8 mouse cellular contexts compared by ENCODE assay signal in the genomic region with DNA sequence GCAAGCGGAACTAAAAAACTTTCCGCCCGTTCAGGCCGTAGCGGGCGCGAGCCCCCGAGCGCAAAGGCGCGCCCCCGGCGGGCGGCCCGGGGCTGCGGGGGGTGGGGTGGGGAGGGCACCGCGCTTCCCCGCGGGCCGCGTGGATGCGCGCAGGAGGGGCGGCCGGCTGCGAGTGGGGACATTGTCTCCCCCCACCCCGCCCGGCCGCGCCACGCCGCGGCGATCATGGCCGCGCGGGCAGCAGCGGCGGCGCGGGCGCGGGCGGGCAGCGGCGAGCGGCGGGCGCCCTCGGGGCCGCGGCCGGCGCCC. TPM values are rescaled to one million over a fixed set of nuclear protein-coding genes. Genes with fewer than 3 reads are reported as not detected.
DNase-seq lines count a peak whose midpoint lies in the region; ATAC-seq and TF ChIP-seq lines count a peak whose summit lies in the region.

No protein-coding gene starts in this region.

- H3K9ac ChIP-seq in kidney, embryonic 15.5 days: peak overlapping the region; percentile 99
- H3K9ac ChIP-seq in midbrain, embryonic 11.5 days (ENCODE audit: low read length): peak overlapping the region; percentile 100

- peaks cover 15% of the 10 kb centered on the region for H3K4me1 ChIP-seq in kidney, embryonic 15.5 days
- H3K4me1 ChIP-seq in bone marrow macrophage, adult 2 months (ENCODE audit: control insufficient read depth, insufficient read depth, low read length): peaks cover 2% of the 10 kb centered on the region; the same call in 1 of the 2 replicates
- H3K4me1 ChIP-seq in midbrain, embryonic 11.5 days (ENCODE audit: control insufficient read depth, insufficient read depth, low read length): peaks cover 26% of the 10 kb centered on the region

- H3K27ac ChIP-seq in kidney, embryonic 15.5 days: peak overlapping the region; percentile 100
- H3K27ac ChIP-seq in bone marrow macrophage, adult 2 months (ENCODE audit: insufficient read depth, low read depth, low read length): peak overlapping the region; percentile 81
- peak overlapping the region; percentile 100 for H3K27ac ChIP-seq in midbrain, embryonic 11.5 days (ENCODE audit: low read depth, low read length)

- no peak for TF ChIP-seq CTCF in bone marrow macrophage, adult 2 months (IDR thresholded peaks at IDR 0.05; ENCODE audit: low read depth, low read length)

- H3K4me2 ChIP-seq in kidney, embryonic 15.5 days: peak overlapping the region; percentile 75
- peak overlapping the region; percentile 64 for H3K4me2 ChIP-seq in midbrain, embryonic 11.5 days

- intact Hi-C loops in heart, postnatal 25 days (cut with DNase I): loop anchor here (2.0 to 5.0 kb wide), 2 partner anchors 194 to 217 kb away; no protein-coding TSS in a partner anchor

- DNase-seq in kidney, adult 9 months: no peak
- DNase-seq in heart, postnatal 25 days (ENCODE audit: low spot score): peak; percentile 26
- no peak for DNase-seq in midbrain, embryonic 11.5 days (ENCODE audit: low spot score, missing footprints)
- DNase-seq in adrenal gland, adult 8-10 months: no peak
- DNase-seq in cerebellum, adult 11 months: no peak
- DNase-seq in gastrocnemius, adult 18-20 months (ENCODE audit: low spot score): no peak

- no peak for TF ChIP-seq POLR2A in bone marrow macrophage, adult 2 months (IDR thresholded peaks at IDR 0.05; ENCODE audit: borderline replicate concordance, low read depth, low read length)

- H3K36me3 ChIP-seq in kidney, embryonic 15.5 days: no peaks in the 10 kb centered on the region
- no peaks in the 10 kb centered on the region for H3K36me3 ChIP-seq in midbrain, embryonic 11.5 days (ENCODE audit: control insufficient read depth, insufficient read depth, low read length)

- ATAC-seq in kidney, embryonic 15.5 days (replicated peaks; ENCODE audit: low FRiP score): peak; percentile 68
- ATAC-seq in midbrain, embryonic 11.5 days (ENCODE audit: low FRiP score): no peak; the same call in none of the 2 replicates

- peak overlapping the region; percentile 93 for H3K4me3 ChIP-seq in kidney, embryonic 15.5 days (replicated peaks)
- peak overlapping the region; percentile 98 for H3K4me3 ChIP-seq in bone marrow macrophage, adult 2 months (ENCODE audit: insufficient read depth, low read length)
- peak overlapping the region; percentile 73 for H3K4me3 ChIP-seq in midbrain, embryonic 11.5 days (ENCODE audit: low read depth, low read length)

- WGBS in kidney, embryonic 15.5 days: under 1% methylated on average over 50 of the region's 55 CpGs
- 2% methylated on average over 24 of the region's 55 CpGs for WGBS in midbrain, embryonic 11.5 days

- H3K27me3 ChIP-seq in kidney, embryonic 15.5 days: no peaks in the 10 kb centered on the region
- 0 out of 2 replicates have a peak, but pooled peaks cover under 1% of the 10 kb centered on the region for H3K27me3 ChIP-seq in midbrain, embryonic 11.5 days (ENCODE audit: control insufficient read depth, insufficient read depth, low read length)

- H3K9me3 ChIP-seq in kidney, embryonic 15.5 days (replicated peaks): no peaks in the 10 kb centered on the region
- H3K9me3 ChIP-seq in midbrain, embryonic 11.5 days (ENCODE audit: control insufficient read depth, low read length): no peaks in the 10 kb centered on the region

RNA-seq across cellular contexts. Expression of gene Arid1b, which starts 0.3 kb away (rescaled TPM):
- 11.2 and 12.9 TPM in 2 replicates for polyA plus RNA-seq in kidney, embryonic 15.5 days (2015; fragmentation: Nextera tagmentation; extraction: Ambion mirVana)
- polyA plus RNA-seq in bone marrow macrophage, adult 2 months (2012; ENCODE audit: insufficient read depth, insufficient read length, missing spikeins): 21.0 and 25.8 TPM in 2 replicates
- total RNA-seq in heart, postnatal 25 days (2021): 10 to 100 TPM; 28.2 to 32.0 TPM
- polyA plus RNA-seq in midbrain, embryonic 11.5 days (2014; fragmentation: Nextera tagmentation; extraction: Ambion mirVana): 11.6 and 12.2 TPM in 2 replicates
- 10 to 100 TPM; 66.1 to 89.1 (median 73.7) TPM for total RNA-seq in adrenal gland, adult 8-10 months (2022)
- 10 to 100 TPM; 35.4 to 37.0 TPM for total RNA-seq in gastrocnemius, adult 18-20 months (2021)
